Mouse (Mus musculus) hindbrain, embryonic 13.5 days (tissue): ENCODE data around the gene Mnx1. TPM values are rescaled to one million over a fixed set of nuclear protein-coding genes. Genes with fewer than 3 reads are reported as not detected.
"Not testable (repeated sequence)": the region's sequence is repeated elsewhere in the genome, so short reads cannot be mapped to it uniquely, and the experiment has no call there.

ENCODE experiments used
- ATAC-seq: fragments of 200-750 bp; cut with Nextera tagmentation; 2 replicates; pipeline ENCODE4 v1.8.0; 2017; ENCODE audit warnings: moderate TSS enrichment; ENCODE audit not compliant: low FRiP score
- H3K27ac ChIP-seq: fragments of 300-500 bp; sonication (generic); 2 replicates; pipeline ENCODE4 v1.5.1; 2015; ENCODE audit warnings: inconsistent platforms, mild to moderate bottlenecking, moderate library complexity
- H3K27me3 ChIP-seq: fragments of 300-500 bp; sonication (generic); 2 replicates; pipeline ENCODE4 v1.6.1; 2015; ENCODE audit warnings: mild to moderate bottlenecking, inconsistent platforms
- H3K36me3 ChIP-seq: fragments of 300-500 bp; sonication (generic); 2 replicates; pipeline ENCODE4 v1.6.1; 2015; ENCODE audit warnings: mild to moderate bottlenecking, inconsistent platforms
- H3K4me1 ChIP-seq: fragments of 300-500 bp; sonication (generic); replicated peaks from 2 replicates; pipeline ENCODE4 v1.6.1; 2015; ENCODE audit warnings: inconsistent platforms
- H3K4me2 ChIP-seq: fragments of 300-500 bp; sonication (generic); 2 replicates; pipeline ENCODE4 v1.6.1; 2015; ENCODE audit warnings: inconsistent platforms, mild to moderate bottlenecking, moderate library complexity
- H3K4me3 ChIP-seq: fragments of 300-500 bp; sonication (generic); 2 replicates; pipeline ENCODE4 v1.5.1; 2015; ENCODE audit warnings: mild to moderate bottlenecking, inconsistent platforms
- H3K9ac ChIP-seq: fragments of 300-500 bp; sonication (generic); 2 replicates; pipeline ENCODE4 v1.6.1; 2015; ENCODE audit warnings: mild to moderate bottlenecking, inconsistent platforms
- H3K9me3 ChIP-seq: fragments of 300-500 bp; sonication (generic); 2 replicates; pipeline ENCODE4 v1.6.1; 2016; ENCODE audit warnings: inconsistent platforms
- WGBS: fragments of 180-500 bp; shearing (Covaris S2); methylation state at CpG from one replicate; pipeline ENCODE4 v1.1.7; 2015; 5-methylcytosine and 5-hydroxymethylcytosine counted together
- polyA plus RNA-seq: library from polyadenylated mRNA; unstranded; fragments of >200 nt; fragmentation: Nextera tagmentation; extraction: Ambion mirVana; gene quantifications from 2 replicates; pipeline ENCODE4 v1.2.1, GENCODE M21; 2015

Gene Mnx1
- polyA plus RNA-seq, 1 experiment from 2014 or later = 0.48 TPM

DNA sequence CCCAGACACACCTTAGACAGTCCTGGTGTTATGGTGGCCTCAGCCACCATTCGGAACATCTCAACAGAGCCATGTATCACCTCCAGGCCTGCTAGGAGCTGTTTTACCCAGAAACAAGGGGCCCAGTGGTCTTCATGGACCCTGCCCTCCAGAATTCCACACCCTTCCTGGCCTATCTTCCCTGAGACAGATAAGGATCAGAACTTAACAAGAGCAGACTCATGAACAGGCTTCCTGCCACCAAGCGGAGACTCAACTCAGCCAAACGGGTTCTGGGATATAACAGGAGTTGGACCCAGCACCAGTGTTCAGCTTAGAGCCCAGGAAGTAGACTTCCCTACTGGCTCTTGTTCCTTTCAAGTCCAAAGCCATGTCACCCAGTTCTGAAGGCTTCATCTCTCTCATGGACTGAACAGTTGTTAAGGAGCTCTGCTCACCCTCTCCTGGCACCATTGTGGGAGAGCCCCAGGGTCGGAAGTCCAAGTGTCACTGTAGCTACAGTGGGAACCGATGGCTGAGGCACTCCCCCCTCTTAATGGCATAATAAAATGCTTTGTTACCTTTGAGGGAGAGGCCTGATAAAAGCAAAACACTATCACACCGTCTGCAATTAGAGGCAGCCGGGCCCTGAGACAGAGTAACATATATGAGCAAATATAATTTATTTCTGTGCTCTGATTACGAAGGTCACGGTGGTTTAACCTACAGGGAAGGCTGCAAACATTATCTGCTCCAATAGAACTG, 15.2 kb downstream of the Mnx1 start:
- Histone ChIP-seq H3K4me1 (peaks cover 6% of the 10 kb centered on the region), H3K27ac (no peak overlapping the region), H3K27me3 (peaks cover 43% of the 10 kb centered on the region), H3K9ac (no peak overlapping the region), H3K4me2 (no peak overlapping the region), H3K36me3 (peaks cover 10% of the 10 kb centered on the region), H3K9me3 (no peaks in the 10 kb centered on the region), H3K4me3 (no peak overlapping the region)
- WGBS = 78% methylated on average over 9 of the region's 9 CpGs
- ATAC-seq = no peak

DNA sequence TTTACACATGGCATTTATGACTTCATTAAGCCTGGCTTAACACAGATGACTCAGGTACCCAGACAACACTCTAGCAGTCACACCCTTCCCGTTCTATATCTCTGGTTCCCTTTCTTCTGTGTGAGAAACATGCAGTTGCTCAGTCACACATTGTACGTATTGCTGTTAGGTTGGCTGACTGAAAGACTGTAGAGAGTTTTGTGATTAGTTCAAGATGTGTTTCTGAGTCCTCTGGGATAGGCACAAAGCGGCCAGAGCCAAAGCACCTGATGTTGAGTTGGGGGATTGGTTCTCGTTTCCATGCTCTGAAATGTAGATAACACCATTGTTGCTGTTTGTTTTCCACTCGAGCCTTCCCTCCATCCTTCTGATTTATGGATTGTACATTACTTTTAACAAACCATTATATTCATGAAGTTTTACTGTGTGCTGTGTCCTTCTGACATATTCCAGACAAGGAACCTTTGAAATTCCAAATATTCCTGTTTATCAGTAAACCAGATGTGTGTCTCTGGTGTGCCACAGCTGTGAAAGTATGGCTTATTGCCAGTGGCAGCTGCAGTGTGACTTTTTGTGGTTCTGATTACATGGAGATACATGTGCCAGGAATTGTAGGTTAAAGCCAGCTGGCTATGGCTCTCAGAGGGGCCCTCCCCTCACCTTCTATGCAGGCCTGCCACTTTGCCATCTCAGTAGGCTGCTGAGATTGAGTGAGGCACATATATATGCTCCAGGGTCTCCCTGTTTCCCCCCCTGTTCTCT, 21.2 kb downstream of the Mnx1 start:
- Histone ChIP-seq H3K4me1 (no peaks in the 10 kb centered on the region), H3K27me3 (no peaks in the 10 kb centered on the region), H3K36me3 (peaks cover 52% of the 10 kb centered on the region), H3K4me3 (no peak overlapping the region), H3K4me2 (no peak overlapping the region), H3K27ac (no peak overlapping the region), H3K9me3 (no peaks in the 10 kb centered on the region), H3K9ac (no peak overlapping the region)
- 86% methylated on average over 5 of the region's 5 CpGs for WGBS
- ATAC-seq = no peak

DNA sequence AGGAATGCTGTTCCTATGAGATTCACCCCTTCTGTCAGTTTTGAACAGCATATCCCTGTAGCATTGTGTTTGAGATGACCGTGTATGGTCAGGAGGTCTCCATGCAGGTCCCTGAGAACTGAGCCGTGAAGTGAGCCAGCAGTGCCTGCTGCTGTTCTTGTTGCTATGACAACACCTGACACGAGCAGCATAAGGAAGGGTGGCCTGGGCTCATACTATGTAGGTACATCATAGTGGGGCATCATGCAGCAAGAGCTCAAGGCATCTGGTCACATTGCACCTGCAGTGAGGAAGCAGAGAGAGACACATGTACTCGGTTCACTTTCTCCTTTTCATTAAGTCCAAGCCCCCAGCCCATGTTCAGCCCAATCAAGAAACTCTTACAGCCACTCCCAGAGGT, 25.9 kb downstream of the Mnx1 start:
- Histone ChIP-seq H3K27ac (no peak overlapping the region), H3K9me3 (no peaks in the 10 kb centered on the region), H3K4me2 (no peak overlapping the region), H3K36me3 (peaks cover 80% of the 10 kb centered on the region), H3K27me3 (no peaks in the 10 kb centered on the region), H3K9ac (no peak overlapping the region), H3K4me3 (no peak overlapping the region), H3K4me1 (no peaks in the 10 kb centered on the region)
- WGBS = 69% methylated on average over 4 of the region's 4 CpGs
- no peak for ATAC-seq

DNA sequence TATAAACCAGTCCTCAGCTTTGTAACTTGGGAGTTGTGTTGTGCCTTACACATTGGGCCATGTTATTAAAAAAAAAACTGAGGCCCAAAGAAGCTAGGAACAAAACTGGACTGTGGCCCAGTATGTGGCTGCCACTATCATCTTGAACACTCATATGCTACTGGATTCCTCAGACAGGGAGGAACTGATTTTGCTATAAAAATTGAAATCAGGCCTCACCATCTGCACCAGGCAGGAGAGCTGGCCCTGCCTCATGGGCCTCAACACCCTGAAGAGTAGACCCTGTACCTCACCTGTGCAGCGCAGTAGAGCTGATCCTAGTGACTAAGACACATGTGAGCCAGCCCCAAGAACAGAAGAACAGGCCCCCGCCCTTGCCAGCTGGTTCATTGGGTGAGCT, 33.0 kb downstream of the Mnx1 start:
- no peaks in the 10 kb centered on the region for H3K9me3 ChIP-seq
- H3K4me3 ChIP-seq = no peak overlapping the region
- no peak overlapping the region for H3K9ac ChIP-seq
- peaks cover 92% of the 10 kb centered on the region for H3K36me3 ChIP-seq
- no peaks in the 10 kb centered on the region for H3K27me3 ChIP-seq
- H3K4me1 ChIP-seq = no peaks in the 10 kb centered on the region
- H3K4me2 ChIP-seq = no peak overlapping the region
- 96% methylated on average over 2 of the region's 2 CpGs for WGBS
- ATAC-seq = no peak
- H3K27ac ChIP-seq = no peak overlapping the region

DNA sequence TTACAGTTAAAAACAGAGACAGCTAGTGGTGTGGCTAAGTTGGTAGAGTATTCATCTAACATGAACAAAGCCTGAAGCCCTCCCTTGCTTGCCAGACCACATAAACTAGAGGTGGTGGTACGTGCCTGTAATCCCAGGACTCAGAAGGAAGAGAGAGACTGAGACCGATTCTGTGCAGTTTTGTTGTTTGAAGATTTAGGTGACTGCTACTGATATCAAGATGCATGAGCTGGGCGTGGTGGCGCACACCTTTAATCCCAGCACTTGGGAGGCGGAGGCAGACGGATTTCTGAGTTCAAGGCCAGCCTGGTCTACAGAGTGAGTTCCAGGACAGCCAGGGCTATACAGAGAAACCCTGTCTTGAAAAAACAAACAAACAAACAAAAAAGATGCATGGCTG, 41.5 kb downstream of the Mnx1 start:
- peaks cover 14% of the 10 kb centered on the region; the same call in 1 of the 2 replicates for H3K27me3 ChIP-seq
- H3K4me1 ChIP-seq = peaks cover 31% of the 10 kb centered on the region
- H3K9me3 ChIP-seq, ATAC-seq, H3K9ac ChIP-seq, H3K27ac ChIP-seq, H3K4me3 ChIP-seq: not testable (repeated sequence)
- WGBS = 91% methylated on average over 6 of the region's 6 CpGs
- 0 out of 2 replicates have a peak overlapping the region, but pooled peaks have one; percentile 99 for H3K4me2 ChIP-seq
- H3K36me3 ChIP-seq = peaks cover 44% of the 10 kb centered on the region

DNA sequence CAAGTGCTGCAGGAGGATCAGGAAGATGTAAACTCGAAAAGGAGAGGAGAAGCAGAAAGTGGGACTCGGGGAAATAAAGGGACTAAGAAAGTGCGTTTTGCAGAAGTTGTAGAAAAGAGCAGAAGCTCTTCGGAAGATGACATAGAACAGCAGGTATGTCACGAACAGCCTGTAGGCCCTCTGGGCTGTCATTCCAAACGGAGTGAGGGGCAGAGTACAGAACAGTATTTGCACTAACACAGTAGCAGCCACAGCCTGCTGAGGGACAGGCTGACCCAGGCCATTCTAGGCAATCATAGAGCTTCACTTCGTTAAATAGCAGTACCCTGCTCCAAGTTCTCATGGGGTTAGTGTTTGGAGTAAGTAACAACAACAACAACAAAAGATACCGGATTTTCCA, 42.8 kb downstream of the Mnx1 start:
- 55% methylated on average over 8 of the region's 8 CpGs for WGBS

DNA sequence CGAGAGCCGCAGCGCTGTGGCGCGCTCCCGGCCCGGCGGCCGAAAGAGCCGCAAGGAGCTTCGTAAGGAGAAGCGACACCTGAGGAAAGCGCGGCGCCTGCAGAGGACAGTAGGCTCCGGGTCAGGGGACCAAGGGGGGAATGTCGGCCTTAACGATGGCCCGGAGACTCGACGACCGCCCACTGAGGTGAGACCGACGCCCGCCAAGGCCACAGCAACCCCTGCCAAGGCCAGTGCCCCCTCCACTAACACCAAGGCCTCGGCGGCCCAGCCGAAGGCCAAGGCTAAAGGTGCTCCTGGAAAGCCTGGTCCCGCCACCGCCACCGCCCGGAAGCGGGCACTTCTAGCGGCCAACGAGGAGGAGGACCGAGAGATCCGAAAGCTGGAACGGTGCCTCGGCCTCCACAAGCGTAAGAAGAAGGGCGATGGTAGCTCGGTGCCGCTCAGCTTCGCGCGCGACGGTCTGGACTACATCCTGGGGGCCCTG, 43.4 kb downstream of the Mnx1 start:
- under 1% methylated on average over 48 of the region's 48 CpGs for WGBS
- ATAC-seq = peak; percentile 80
- Histone ChIP-seq H3K4me2 (peak overlapping the region; percentile 99), H3K9me3 (no peaks in the 10 kb centered on the region), H3K27me3 (peaks cover 30% of the 10 kb centered on the region), H3K36me3 (peaks cover 26% of the 10 kb centered on the region), H3K9ac (peak overlapping the region; percentile 90), H3K4me3 (peak overlapping the region; percentile 95), H3K27ac (peak overlapping the region; percentile 82), H3K4me1 (peaks cover 31% of the 10 kb centered on the region)

More for the DNA sequence above, 42.8 kb downstream of the Mnx1 start:
- H3K4me2 ChIP-seq = peak overlapping the region; percentile 99
- peak overlapping the region; percentile 90 for H3K9ac ChIP-seq
- peaks cover 26% of the 10 kb centered on the region for H3K27me3 ChIP-seq
- peaks cover 32% of the 10 kb centered on the region for H3K36me3 ChIP-seq
- no peaks in the 10 kb centered on the region for H3K9me3 ChIP-seq
- H3K4me3 ChIP-seq = peak overlapping the region; percentile 95
- peaks cover 31% of the 10 kb centered on the region for H3K4me1 ChIP-seq
- no peak overlapping the region; the same call in 1 of the 2 replicates for H3K27ac ChIP-seq
- ATAC-seq = no peak

DNA sequence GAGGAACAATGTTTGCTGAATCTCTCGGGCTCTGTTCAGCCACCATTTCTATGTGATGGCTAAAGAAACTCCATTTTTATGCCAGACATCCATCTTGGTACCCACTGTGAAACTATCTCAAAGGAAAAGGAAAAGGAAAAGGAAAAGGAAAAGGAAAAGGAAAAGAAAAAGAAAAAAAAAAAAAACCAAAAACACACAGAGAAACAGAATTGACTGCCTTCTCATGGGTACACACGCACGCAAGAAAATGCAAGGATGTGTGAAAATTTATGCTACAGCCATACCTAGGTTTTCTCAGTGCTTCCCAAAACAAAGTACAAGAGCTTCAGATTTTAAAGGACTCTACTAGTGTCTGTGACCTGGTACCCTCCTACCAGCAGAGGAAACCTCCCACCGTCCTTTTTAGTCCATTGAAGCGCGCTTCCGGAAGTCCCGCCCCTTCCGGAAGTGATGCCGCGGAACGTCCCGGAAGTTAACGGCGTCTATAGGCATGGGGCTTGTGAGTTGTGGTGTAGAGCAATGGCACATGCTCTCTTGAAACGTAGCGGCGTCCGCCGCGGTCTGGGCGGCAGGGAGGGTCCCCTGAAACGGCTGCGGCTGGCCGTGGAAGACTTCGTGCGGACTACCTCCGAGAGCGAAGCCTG, 43.9 kb downstream of the Mnx1 start, which contains the start of gene Nom1:
Gene Nom1, plus strand, starts transcription at position 437 of the 644 bp plus-strand sequence.
- H3K36me3 ChIP-seq = peaks cover 20% of the 10 kb centered on the region
- peak within 1 kb of the TSS; percentile 82 for H3K27ac ChIP-seq
- peak within 1 kb of the TSS; percentile 99 for H3K4me2 ChIP-seq
- WGBS = 5% methylated on average over 29 of the region's 29 CpGs
- H3K27me3 ChIP-seq = peaks cover 31% of the 10 kb centered on the region
- H3K4me1 ChIP-seq = peaks cover 31% of the 10 kb centered on the region
- ATAC-seq = peak; percentile 98
- no peaks in the 10 kb centered on the region for H3K9me3 ChIP-seq
- H3K9ac ChIP-seq = peak within 1 kb of the TSS; percentile 90
- peak within 1 kb of the TSS; percentile 95 for H3K4me3 ChIP-seq

DNA sequence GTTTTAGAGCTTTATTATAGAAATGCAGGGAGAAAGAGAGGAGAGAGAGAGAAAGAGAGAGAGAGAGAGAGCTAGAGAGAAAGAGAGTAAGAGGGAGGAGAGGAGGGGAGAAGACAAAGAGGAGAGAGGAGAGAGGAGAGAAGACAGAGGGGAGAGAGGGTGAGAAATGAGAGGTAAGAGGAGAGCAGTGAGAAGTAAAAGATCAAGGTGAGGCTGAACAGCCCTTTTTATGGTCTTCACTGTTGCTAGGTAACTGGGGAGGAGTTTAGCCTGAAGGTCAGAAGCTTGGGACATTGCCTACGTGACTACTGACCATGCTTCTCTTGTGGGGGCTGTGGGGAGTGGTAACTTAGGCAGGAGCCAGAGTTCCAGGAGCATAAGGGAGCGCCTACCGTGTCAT, 54.9 kb downstream of the Mnx1 start:
- not testable (repeated sequence) for H3K4me2 ChIP-seq, ATAC-seq, H3K36me3 ChIP-seq, H3K27ac ChIP-seq, H3K9ac ChIP-seq, H3K9me3 ChIP-seq, H3K4me3 ChIP-seq, H3K4me1 ChIP-seq
- 65% methylated on average over 3 of the region's 3 CpGs for WGBS
- peaks cover 11% of the 10 kb centered on the region; the same call in 1 of the 2 replicates for H3K27me3 ChIP-seq

Other genes starting within 250 kb of the Mnx1 start
- gene Lmbr1, start 100.1 kb downstream of the Mnx1 start, polyA plus RNA-seq = 30.7 and 30.9 TPM in 2 replicates
- gene Nom1, start 43.8 kb downstream of the Mnx1 start, polyA plus RNA-seq = 21.7 and 22.2 TPM in 2 replicates
- gene Ube3c, start 90.8 kb upstream of the Mnx1 start, polyA plus RNA-seq = 24.9 and 27.8 TPM in 2 replicates